Mouse (Mus musculus): ENCODE measurements at regions not wholly inside any gene's neighbourhood (a gene's known extent, or its start where the extent isn't known, plus 50 kb on each side); places are given as distances from the start of the nearest gene placed in this dataset.

DNA sequence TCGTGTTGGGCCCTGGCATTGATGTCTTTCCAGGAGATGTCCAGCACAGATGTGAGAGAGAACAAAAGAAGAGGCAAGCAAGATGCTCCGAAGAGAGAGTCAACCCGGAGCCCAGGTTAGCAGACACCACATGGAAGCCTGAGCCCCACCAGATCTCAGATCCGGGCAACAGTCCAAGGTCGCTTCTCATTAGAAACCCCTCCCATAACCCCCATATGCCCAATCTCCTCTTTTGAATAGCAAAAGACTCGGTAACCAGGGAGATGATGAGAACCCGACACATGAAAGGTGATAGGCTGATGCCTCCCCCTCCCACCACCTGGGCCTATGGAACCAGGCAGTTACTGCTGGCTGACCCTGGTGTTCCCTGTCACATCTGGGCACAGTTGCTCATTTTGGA lies 155.7 kb upstream of the Igsf21 start:
- no peak for DNase-seq (ENCODE audit: low spot score in 2 of 2)

DNA sequence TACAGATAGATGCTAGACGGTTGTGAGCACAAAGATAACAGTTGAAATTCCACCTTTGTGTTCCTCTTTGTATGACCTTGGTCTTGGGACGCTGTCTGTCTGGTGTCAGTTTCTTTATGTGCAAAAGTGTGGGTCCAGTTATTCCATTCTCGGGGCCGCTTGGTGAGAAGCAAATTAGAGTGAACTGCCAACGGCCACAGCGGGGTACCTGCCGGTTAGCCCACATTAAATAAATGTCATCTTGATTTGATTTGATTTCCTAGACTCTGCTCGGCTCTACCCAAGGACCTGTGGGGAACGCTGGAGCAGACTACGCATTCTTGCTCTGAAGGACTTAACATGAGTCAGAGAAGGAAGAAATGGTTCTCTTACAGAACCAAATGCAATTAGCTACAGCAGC lies 155.0 kb upstream of the Igsf21 start:
- DNase-seq (ENCODE audit: low spot score in 2 of 2) = no peak

DNA sequence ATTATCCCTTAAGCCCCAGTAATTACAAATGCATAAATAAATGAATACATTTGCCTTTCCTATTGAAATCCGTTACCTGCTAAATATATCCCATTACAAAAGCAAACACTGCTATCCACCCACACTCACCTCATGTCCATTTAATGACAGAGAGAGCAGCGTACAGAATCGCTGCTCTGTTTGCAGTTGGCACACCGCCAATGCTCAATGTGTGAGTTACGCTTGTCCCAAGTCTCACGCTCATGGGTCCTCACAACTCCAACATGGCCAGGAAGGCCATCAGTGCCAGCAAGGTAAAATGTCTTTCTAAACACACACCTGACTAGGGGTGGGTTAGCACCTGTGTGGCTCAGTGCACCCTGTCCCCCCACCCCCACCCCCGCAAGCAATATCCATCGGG lies 150.0 kb upstream of the Igsf21 start:
- no peak for DNase-seq (ENCODE audit: low spot score in 2 of 2)

DNA sequence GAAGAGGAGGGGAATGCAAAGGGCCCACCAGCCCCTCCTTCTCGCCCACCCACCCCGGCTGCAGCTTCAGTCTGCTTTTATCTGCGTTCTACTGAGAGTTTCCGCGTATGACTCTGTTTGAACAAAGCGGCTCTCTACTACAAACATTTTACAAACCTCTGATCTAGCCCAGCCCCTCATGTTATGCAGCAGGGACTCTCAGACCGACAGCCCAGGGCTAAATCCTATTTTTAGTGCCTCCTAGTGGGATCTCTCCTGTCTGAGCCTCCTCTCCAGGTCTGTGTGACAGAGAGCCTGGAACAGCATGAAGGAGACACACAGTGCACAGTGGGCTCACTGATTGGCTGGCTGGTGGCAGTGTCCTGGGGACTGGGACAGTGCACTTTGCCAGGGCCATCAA lies 145.7 kb upstream of the Igsf21 start:
- DNase-seq (ENCODE audit: low spot score in 2 of 2) = no peak

DNA sequence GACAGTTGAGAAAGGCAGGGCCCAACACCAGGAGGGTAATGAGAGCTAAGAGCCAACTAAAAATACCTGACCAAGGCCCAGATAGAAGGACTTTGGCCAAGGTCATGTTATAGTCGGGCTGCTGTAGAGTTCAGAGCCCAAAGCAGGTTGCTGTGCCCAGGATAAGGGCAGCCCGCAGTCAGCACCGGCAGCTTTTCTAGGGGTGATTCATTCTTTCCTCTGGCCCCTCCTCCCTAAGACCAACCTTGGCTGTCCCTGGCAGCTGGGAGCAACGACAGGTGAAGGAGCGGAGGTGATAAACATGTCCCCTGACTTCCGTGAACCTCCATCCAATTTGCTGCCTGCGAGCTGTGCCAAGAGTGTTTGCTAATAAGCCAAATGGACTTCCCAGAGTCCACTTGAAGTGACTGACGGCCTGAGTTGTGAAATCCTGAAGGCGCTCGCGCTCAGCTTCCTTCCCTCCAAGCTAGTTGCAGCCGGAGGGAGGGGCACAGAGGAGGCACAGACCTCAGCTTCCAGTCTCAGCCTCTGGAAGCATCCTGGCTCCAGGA lies 144.2 kb upstream of the Igsf21 start:
- DNase-seq (ENCODE audit: low spot score in 2 of 2) = no peak

DNA sequence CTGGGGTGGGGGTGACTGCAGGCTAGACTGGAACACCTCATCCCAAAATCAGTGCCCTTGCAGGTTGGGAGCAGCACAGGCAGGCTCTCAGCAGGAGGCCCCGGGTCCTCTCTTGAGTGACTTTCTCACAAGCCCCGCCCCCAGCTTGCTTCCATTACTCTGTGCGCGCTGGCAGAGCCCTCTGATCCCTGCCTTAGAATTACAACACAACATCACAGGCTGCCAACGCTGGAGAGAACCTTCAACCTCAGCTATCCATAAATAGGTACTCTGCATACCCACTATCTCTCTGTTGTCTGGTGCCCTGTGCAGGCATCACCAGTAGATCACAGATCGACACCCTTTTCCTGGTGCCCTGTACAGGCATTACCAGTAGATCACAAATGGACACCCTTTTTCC lies 139.1 kb upstream of the Igsf21 start:
- no peak for DNase-seq (ENCODE audit: low spot score in 2 of 2)

DNA sequence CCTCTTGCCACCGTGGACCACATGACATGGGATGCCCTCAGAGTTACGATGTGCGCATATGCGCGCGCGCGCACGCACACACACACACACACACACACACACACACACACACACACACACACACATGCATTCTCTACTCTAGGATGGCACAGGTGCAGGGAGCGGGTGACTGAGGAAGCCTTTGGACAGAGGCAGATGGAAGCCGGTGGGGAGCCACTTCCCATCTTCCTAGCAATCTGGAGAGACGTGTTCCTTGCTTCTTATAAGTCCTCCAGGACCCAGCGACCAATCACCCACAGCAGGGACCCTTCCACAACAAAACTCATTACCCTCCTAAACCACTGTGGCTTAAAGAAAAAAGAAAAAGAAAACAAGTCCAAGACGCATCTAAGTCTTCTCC lies 138.6 kb upstream of the Igsf21 start:
- DNase-seq (ENCODE audit: low spot score in 2 of 2) = no peak

DNA sequence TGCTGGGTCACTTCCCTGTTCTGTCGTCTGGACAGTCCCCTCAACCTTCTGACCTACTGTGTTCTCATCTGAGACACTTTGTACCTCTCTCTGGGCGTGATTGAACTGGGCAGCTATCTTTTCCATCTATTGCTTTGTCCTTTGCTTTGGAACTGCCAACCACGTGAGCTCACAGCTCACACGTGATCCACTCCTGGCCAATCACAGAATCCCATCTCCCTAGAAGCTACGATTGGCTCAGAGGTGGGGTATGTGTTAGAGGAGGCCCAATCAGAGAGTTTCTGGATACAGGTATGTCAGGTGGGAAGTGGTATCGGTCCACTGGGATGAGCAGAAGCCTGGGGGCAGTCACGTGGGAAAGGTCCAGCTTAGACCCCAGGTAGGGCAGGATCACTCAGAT lies 137.0 kb upstream of the Igsf21 start:
- no peak for DNase-seq (ENCODE audit: low spot score in 2 of 2)

DNA sequence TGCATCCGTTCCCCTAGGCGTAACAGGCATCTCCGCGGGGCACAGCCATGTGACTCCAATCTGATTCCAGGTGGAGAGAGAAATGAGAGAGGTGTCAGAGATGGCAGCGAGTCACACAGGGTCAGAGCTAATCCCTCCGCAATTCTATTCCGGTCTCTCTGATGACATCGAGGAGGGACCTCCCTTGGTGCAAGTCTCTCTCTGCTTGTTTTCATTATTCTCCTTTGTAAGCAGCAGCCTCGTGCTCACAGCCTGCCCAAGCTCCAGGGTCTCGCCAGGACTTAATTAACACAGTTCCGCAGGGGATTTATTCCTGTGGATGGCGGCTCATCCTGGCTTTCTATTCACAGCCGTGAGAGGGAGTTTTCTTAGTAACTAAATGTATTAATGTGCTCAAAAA lies 134.1 kb upstream of the Igsf21 start:
- DNase-seq (ENCODE audit: low spot score in 2 of 2) = no peak

DNA sequence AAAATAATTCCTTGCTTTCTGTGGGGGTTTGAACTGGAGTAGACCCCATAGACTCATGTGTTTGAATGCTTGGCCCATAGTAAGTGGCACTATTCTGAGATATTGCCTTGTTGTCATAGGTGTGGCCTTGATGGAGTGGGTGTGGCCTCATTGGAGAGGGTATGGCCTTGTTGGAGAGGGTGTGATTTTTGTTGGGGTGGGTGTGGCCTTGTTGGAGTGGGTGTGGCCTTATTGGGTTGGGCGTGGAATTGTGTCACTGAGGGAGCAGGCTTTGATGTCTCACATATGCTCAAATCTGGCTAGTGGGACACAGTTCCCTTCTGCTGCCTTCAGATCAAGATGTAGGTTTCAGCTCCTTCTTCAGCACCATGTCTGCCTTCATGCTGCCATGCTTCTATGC lies 131.4 kb upstream of the Igsf21 start:
- no peak for DNase-seq (ENCODE audit: low spot score in 2 of 2)

DNA sequence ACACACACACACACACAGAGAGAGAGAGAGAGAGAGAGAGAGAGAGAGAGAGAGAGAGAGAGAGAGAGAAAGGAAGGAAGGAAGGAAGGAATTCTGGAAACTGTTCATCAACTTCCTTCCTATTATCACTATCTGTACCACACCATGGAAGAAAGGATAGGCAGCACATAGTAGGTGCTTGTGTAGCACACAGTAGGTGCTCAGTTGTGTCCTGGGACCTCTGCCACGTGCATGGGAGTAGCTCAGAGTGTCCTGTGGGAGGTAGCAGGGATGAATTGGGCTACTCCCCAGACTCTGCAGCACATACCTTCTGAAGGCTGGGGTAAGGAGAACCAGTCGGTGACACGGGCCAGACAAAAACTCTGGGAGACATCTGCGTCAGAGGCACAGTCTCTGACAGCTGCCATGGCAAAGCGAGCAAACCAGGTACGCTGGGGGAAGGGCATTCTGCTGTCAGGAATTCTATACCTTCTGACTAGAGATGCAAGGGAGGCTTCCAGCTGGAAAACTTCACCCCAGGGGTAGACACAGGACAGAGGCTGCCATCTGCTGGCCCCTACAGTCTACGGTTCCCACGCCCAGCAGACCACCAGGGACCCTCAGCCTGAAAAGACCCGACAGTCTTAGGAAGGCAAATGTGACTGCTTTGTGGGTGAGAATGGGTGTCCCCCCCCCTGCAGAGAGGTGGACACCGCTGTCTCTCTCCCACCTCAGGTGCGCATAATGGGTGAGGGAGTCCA lies 126.2 kb upstream of the Igsf21 start:
- DNase-seq (ENCODE audit: low spot score in 2 of 2) = no peak

DNA sequence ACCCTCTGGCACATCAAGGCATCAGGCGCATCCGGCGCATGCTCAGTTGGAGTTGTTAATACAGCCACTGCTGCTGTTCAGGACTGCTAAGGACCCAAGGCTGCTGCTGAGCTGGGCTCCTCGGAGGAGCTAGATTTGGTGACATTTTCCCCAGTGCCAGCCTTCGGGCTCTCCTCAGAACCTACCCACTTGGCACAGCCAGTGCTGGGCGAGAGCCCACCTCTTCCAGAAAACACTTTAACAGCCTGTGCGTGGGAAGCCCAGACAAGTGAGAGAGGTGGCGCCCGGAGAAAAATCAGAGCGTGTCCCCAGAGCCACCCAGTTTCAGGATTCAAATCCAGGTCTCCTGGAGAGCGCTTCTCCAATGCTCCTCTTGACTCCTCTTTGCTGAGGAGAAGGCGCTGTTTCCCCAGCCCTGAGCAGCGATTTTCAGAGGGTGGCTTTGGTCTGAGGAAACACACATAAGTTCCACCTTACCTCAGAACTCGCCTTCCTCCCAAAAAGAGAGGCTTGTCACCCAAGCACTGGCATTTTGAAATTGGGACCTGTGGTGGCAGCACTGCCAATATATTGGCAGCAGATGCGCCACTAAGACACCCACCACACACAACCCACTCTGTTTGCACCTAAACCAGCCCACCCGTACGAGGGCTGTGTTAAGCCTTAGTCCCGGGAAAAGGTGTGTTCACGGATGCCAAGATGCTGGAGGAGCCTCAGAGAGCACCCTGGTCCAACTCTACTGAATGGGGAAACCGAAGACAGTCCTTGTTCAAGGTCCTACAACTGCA lies 125.0 kb upstream of the Igsf21 start:
- peak; percentile 61 to 69 for DNase-seq (ENCODE audit: low spot score in 2 of 2)

DNA sequence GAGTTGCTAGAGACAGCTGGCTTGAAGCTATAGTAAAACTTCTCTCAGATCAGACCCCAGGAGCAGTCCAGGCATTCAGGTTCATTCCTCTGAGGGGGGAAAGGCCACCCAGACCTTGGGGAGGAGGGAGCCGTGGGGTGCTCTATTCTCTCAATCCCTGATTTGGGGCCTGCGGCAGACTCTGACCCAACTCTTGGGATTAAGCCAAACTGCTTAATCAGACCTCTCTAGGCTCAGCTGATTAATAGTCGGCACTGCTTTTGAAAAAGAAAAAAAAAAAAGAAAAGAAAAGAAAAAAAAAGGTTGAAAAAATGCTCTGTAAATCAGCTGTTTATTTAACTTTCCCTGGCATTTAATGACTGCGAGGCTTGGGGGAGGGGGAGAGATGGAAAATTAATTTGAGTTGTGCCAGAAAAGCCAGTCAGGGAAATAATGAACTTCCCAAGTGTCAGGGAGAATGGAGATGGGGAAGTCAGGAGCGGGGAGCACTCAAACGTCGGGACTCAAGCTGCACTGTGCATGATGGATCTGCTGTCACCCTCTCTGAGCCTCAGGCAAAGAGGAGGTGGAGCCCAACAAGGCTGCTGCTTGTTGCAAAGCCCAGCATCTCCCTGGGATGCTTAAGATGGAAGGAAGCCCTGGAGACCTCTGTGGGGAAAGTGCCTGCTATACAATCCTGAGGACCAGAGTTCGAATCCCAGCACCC lies 120.5 kb upstream of the Igsf21 start:
- no peak for DNase-seq (ENCODE audit: low spot score in 2 of 2)

DNA sequence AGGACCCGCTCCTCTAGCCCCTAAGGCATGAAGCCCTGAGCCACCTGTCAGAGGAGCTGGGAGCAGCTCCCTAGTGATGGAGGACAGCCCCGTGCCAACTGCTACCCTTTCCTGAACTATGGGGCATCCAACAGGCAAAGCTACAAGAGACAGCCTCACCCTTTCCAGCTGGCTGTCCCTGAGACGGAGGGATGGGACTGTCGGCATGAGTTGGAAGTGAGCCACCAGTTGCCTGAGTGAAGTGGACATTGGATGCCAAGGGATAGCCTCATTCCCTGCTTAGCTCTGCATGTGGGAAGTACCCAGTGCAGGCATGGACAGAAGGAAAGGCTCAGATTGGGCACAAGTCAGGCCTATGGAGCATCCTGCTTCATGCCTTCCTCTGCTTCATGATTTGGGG lies 112.3 kb upstream of the Igsf21 start:
- no peak for DNase-seq (ENCODE audit: low spot score in 2 of 2)

DNA sequence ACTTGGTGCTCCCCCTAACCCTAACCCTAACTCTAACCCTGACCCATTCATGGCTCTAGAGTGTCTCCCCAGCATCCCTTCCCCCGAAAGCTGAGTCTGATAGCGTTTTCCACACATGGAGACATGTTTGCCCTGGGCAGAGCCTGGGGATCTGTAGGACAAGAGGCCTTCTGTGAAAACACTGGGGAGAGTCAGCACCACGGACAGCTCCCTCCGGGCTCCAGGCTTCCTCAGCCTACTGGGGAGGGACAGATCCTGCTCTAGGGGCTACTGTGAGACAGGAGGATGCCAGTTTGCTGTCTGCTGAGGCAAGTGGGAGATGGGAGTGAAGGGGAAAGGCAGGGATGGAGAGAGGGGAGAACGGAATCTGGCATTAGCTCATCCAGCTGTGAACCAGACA lies 111.5 kb upstream of the Igsf21 start:
- peak in 1 of 2 experiments; percentile 50 for DNase-seq (ENCODE audit: low spot score in 2 of 2)

DNA sequence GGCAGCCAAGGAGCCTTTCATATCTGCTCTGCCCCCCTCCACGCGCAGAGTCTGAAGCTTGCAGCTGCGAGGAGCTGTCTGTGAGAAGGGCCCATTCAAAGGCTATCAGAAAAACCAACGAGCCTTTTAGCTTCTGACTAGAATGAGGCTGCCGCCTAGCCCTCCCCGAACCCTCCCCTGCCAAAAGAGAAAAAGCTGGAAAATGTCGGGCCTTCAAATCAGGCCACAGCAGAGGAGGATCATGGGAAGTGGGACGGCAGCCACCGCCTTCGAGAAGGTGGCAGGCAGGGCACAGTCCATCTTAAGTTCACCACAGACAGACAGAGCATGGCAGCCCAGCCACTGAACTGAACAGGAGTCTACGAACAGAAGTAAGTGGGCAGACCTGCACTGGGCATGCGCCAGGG lies 108.6 kb upstream of the Igsf21 start:
- DNase-seq (ENCODE audit: low spot score in 2 of 2) = peak; percentile 38 to 45

DNA sequence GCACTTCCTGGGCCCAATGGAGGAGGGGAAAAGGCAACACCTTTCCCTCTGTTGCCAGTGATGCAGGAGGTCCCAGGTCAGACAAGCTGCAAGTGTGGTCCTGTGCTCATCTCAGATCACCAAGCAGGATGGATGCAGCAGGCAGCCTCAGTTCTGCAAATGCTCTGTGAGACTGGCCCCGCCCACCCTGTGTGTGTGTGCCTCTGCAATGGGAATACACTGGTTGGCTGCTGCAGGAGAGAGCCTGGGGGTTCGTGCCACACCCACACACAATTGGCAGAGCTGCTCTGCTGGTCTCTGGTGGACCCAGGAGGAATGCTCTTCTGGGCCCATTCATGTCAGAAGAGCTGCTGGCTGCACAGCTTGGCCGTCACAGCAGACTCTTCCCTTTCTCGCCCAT lies 102.2 kb upstream of the Igsf21 start:
- no peak for DNase-seq (ENCODE audit: low spot score in 2 of 2)

DNA sequence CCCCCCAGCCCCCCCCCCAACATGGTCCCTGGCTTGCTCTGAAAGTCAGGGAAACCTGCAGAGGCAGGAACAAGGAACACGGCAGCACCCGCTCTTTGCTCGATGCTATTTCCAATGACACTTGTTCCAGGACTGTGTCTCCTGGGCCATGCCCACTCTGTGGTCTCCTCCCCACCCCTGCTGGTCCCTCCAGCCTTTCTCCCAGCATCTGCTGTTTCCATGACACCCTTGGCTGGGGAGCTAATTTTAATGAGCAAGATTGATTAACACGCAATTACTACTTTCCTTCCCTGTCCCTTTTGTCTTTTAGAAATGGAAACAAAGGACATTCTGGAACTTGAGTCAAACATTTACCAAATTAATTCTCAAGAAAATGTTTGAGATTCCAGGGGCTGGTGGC lies 83.6 kb upstream of the Igsf21 start:
- no peak for DNase-seq (ENCODE audit: low spot score in 2 of 2)

DNA sequence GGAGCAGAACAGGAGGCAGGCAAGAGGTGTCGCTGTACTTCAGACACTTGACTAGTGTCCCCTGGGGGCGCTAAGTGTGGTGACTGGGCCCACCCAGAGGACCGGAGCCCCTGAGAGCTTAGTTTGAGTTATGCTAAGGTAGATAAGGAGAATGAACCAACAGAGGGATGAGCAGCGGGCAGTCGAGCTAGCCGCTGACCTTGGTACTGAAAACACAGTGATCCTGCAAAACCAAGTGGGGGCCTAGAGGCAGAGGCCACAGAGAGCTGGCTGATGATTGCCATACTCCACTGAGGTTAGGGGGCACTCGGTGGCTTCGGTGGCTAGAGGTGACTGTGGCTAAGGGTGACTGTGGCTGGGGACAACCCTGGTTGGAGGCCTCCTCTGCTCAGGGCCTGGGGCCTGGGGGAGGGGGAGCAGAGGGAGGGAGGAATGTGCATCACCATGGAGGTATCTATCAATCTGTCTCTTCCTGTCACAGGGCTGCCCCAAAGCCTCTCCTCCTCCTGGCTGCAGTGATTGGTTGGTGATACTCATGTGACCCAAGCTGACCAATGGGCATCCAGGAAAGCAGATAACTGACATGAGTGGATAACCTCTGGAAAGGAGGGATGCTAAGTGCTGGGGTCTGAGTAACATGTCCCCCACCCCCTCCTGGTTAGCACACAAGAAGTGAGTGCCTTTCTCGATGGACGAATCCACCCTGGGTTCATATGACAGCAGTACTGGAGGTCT lies 80.3 kb upstream of the Igsf21 start:
- no peak for DNase-seq (ENCODE audit: low spot score in 2 of 2)

DNA sequence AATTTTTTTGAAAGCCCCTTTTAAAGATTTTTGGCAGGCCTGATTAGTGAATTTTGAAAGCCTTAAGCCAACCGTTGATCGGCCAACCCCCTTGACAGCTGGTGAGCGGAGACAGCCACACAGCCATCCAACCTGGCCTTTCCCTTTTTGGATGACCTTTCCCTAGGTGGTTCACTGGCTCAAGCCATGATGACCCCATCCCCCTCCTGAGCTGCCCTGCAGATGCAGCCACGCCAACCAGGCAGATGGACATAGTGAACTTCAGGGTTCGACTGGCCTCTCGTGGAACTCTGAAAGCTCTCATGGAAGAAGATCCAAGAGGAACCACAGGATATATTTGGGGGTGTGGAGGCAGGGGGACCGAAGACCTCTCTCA lies 79.1 kb upstream of the Igsf21 start:
- DNase-seq (ENCODE audit: low spot score in 2 of 2) = no peak

DNA sequence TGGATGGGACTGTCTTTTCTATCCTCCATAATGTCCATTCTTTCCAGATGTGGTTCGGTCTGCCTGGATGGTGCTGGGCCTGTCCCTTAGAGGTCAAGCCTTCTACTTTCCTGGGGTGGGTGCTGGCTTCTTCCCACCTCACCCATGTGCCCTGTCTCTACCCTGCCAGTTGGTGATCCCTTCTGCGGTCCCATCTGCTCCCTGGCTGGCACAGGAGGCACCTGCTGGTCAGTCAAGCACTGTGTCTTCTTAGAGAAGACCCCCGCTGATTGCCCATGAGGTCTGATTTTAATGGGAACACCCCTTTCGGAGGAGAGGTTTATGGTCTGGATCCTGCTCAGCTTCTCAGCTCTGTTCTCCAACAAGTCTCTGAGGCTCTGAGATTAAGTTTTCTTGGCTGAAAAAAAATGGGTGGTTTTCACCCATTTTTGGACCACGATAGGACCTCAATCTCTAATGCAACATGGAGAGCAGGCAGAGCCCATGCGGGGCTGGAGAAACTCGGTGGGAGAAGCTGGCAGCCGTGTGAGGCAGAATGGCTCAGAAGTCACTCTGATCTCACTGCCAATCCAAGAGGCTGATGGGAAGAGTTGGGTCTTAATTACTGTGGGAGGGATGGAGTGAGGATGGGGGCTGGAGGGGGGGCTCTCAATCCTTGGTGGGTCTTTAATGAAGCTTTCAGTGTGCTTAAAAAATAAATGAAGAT lies 78.5 kb upstream of the Igsf21 start:
- no peak for DNase-seq (ENCODE audit: low spot score in 2 of 2)
